Mouse (Mus musculus) MEL (cell line): ENCODE measurements at regions not wholly inside any gene's neighbourhood (a gene's known extent, or its start where the extent isn't known, plus 50 kb on each side); places are given as distances from the start of the nearest gene placed in this dataset.
A peak's percentile ranks its signal among the peaks of the same experiment; 100 is the strongest.

Experiments used
- DNase-seq: peaks from one replicate; pipeline ENCODE4 v3.0.0; 2011; ENCODE audit warnings: low read depth, low spot score
- H3K27ac ChIP-seq: 2 replicates; pipeline ENCODE4 v1.5.1; 2012; ENCODE audit warnings: low read depth, mild to moderate bottlenecking, control low read depth, low read length, moderate library complexity; ENCODE audit not compliant: control insufficient read depth
- H3K27me3 ChIP-seq, 2 experiments: fragments of 150-350 bp in 1 of 2; sonication (generic) in 1 of 2; 2 replicates each; pipeline ENCODE4 v1.6.1; 2012; ENCODE audit warnings: low read length in 2 of 2, mild to moderate bottlenecking in 2 of 2, improper control_type of control experiment in 1 of 2, moderate library complexity in 1 of 2; ENCODE audit not compliant: insufficient read depth in 2 of 2, control insufficient read depth in 1 of 2
- H3K36me3 ChIP-seq, 2 experiments: 2 replicates each; pipeline ENCODE4 v1.6.1; 2012 to 2014; ENCODE audit warnings: low read length in 2 of 2, improper control_type of control experiment in 1 of 2, inconsistent platforms in 1 of 2, mild to moderate bottlenecking in 1 of 2; ENCODE audit not compliant: insufficient read depth in 2 of 2, control insufficient read depth in 1 of 2
- H3K4me1 ChIP-seq, 2 experiments: fragments of 150-350 bp in 1 of 2; sonication (generic) in 1 of 2; 2 replicates each; pipeline ENCODE4 v1.6.1; 2012; ENCODE audit warnings: low read length in 2 of 2, improper control_type of control experiment in 1 of 2, mild to moderate bottlenecking in 1 of 2; ENCODE audit not compliant: insufficient read depth in 2 of 2, control insufficient read depth in 1 of 2
- H3K4me3 ChIP-seq, 2 experiments: fragments of 150-350 bp in 1 of 2; sonication (generic) in 1 of 2; 2 replicates each; pipeline ENCODE4 v1.5.1; 2012; ENCODE audit warnings: low read depth in 2 of 2, low read length in 2 of 2, mild to moderate bottlenecking in 2 of 2, moderate library complexity in 2 of 2, control low read depth in 1 of 2, improper control_type of control experiment in 1 of 2; ENCODE audit not compliant: control insufficient read depth in 1 of 2, insufficient read depth in 1 of 2
- H3K79me2 ChIP-seq: 2 replicates; pipeline ENCODE4 v1.6.1; 2012; ENCODE audit warnings: mild to moderate bottlenecking, low read length, moderate library complexity; ENCODE audit not compliant: control insufficient read depth, poor library complexity, insufficient read depth
- H3K9ac ChIP-seq: 2 replicates; pipeline ENCODE4 v1.6.1; 2012; ENCODE audit warnings: low read depth, mild to moderate bottlenecking, control low read depth, low read length, moderate library complexity; ENCODE audit not compliant: control insufficient read depth, poor library complexity, severe bottlenecking
- H3K9me3 ChIP-seq: fragments of 150-350 bp; sonication (generic); replicated peaks from 2 replicates; pipeline ENCODE4 v1.6.1; 2012; ENCODE audit warnings: mild to moderate bottlenecking, low read length, improper control_type of control experiment, moderate library complexity; ENCODE audit not compliant: insufficient read depth
- BHLHE40 ChIP-seq: IDR thresholded peaks from 2 replicates; pipeline ENCODE4 v1.6.1; 2012; ENCODE audit warnings: low read depth, mild to moderate bottlenecking, inconsistent platforms, low read length, improper control_type of control experiment, borderline replicate concordance
- CTCF ChIP-seq, 3 experiments: IDR thresholded peaks in 2 of 3; conservative IDR thresholded peaks in 1 of 3; 2 replicates each; pipeline ENCODE4 v1.5.1; 2011 to 2012; ENCODE audit warnings: low read length in 3 of 3, low read depth in 2 of 3, mild to moderate bottlenecking in 2 of 3, improper control_type of control experiment in 1 of 3, inconsistent platforms in 1 of 3, mixed read lengths in 1 of 3, moderate library complexity in 1 of 3; ENCODE audit not compliant: control insufficient read depth in 1 of 3, insufficient read depth in 1 of 3, poor library complexity in 1 of 3, severe bottlenecking in 1 of 3
- ELF1 ChIP-seq: IDR thresholded peaks from 2 replicates; pipeline ENCODE4 v1.6.1; 2014; ENCODE audit warnings: low read depth, mild to moderate bottlenecking, inconsistent platforms, low read length, improper control_type of control experiment, moderate library complexity
- EP300 ChIP-seq, 2 experiments: IDR thresholded peaks; 2 replicates each; pipeline ENCODE4 v1.6.1; 2011; ENCODE audit warnings: improper control_type of control experiment in 2 of 2, low read length in 2 of 2, low read depth in 1 of 2, mild to moderate bottlenecking in 1 of 2
- ETS1 ChIP-seq: IDR thresholded peaks from 2 replicates; pipeline ENCODE4 v1.6.1; 2012; ENCODE audit warnings: low read depth, mild to moderate bottlenecking, inconsistent platforms, low read length, improper control_type of control experiment, moderate library complexity
- GABPA ChIP-seq: IDR thresholded peaks from 2 replicates; pipeline ENCODE4 v1.6.1; 2012; ENCODE audit warnings: low read depth, mild to moderate bottlenecking, inconsistent platforms, low read length, improper control_type of control experiment, moderate library complexity
- HCFC1 ChIP-seq: IDR thresholded peaks from 2 replicates; pipeline ENCODE4 v1.6.1; 2012; ENCODE audit warnings: low read depth, mild to moderate bottlenecking, inconsistent platforms, low read length, improper control_type of control experiment, moderate library complexity
- JUND ChIP-seq: IDR thresholded peaks from 2 replicates; pipeline ENCODE4 v1.6.1; 2011; ENCODE audit warnings: low read depth, mild to moderate bottlenecking, improper control_type of control experiment, low read length
- MAFK ChIP-seq: IDR thresholded peaks from 2 replicates; pipeline ENCODE4 v1.6.1; 2011; ENCODE audit warnings: low read depth, mild to moderate bottlenecking, low read length, improper control_type of control experiment, borderline replicate concordance
- MAZ ChIP-seq: IDR thresholded peaks from 2 replicates; pipeline ENCODE4 v1.6.1; 2012; ENCODE audit warnings: low read depth, mild to moderate bottlenecking, inconsistent platforms, low read length, improper control_type of control experiment
- NRF1 ChIP-seq: IDR thresholded peaks from 2 replicates; pipeline ENCODE4 v1.6.1; 2014; ENCODE audit warnings: low read depth, mild to moderate bottlenecking, inconsistent platforms, low read length, improper control_type of control experiment, moderate library complexity; ENCODE audit not compliant: poor library complexity, insufficient read depth, severe bottlenecking
- POLR2AphosphoS2 ChIP-seq: IDR thresholded peaks from 2 replicates; pipeline ENCODE4 v1.6.1; 2011; ENCODE audit warnings: low read length, improper control_type of control experiment
- POLR2AphosphoS5 ChIP-seq: IDR thresholded peaks from 2 replicates; pipeline ENCODE4 v1.6.1; 2012; ENCODE audit warnings: low read depth, borderline replicate concordance, mild to moderate bottlenecking, inconsistent platforms, low read length, moderate library complexity, mixed read lengths
- RAD21 ChIP-seq: IDR thresholded peaks from 2 replicates; pipeline ENCODE4 v1.6.1; 2011; ENCODE audit warnings: mild to moderate bottlenecking, low read depth, low read length, improper control_type of control experiment
- RCOR1 ChIP-seq: IDR thresholded peaks from 2 replicates; pipeline ENCODE4 v1.6.1; 2012; ENCODE audit warnings: low read depth, mild to moderate bottlenecking, inconsistent platforms, low read length, improper control_type of control experiment
- SMC3 ChIP-seq: IDR thresholded peaks from 2 replicates; pipeline ENCODE4 v1.6.1; 2011; ENCODE audit warnings: low read depth, low read length, improper control_type of control experiment
- UBTF ChIP-seq: IDR thresholded peaks from 2 replicates; pipeline ENCODE4 v1.6.1; 2012; ENCODE audit warnings: low read depth, mild to moderate bottlenecking, inconsistent platforms, low read length, improper control_type of control experiment, moderate library complexity, borderline replicate concordance; ENCODE audit not compliant: insufficient read depth
- USF1 ChIP-seq: IDR thresholded peaks from 2 replicates; pipeline ENCODE4 v1.6.1; 2014; ENCODE audit warnings: low read depth, mild to moderate bottlenecking, inconsistent platforms, low read length, improper control_type of control experiment, moderate library complexity
- ZMIZ1 ChIP-seq: IDR thresholded peaks from 2 replicates; pipeline ENCODE4 v1.6.1; 2012; ENCODE audit warnings: low read depth, mild to moderate bottlenecking, inconsistent platforms, low read length, improper control_type of control experiment, moderate library complexity

GRCm38 (mm10) chr2:95494698-95495088 lies 823.3 kb upstream of the Lrrc4c start:
- peak; percentile 36 for DNase-seq
- Histone ChIP-seq H3K4me3 (no peak overlapping the region), H3K4me1 (no peaks in the 10 kb centered on the region), H3K36me3 (no peaks in the 10 kb centered on the region), H3K79me2 (no peaks in the 10 kb centered on the region), H3K9me3 (no peaks in the 10 kb centered on the region)
- no peak for TF ChIP-seq POLR2AphosphoS2
- TF ChIP-seq USF1: no peak
- peak; percentile 36 to 43 (median 37); a peak in 4 of 6 replicates for TF ChIP-seq CTCF (IDR thresholded peaks at IDR 0.05 in 2 of 3, conservative IDR thresholded peaks at IDR 0.05 in 1 of 3; ENCODE audit: control insufficient read depth in 1 of 3, insufficient read depth in 1 of 3, low read depth in 2 of 3, low read length in 3 of 3, poor library complexity in 1 of 3, severe bottlenecking in 1 of 3)
- no peak for TF ChIP-seq HCFC1
- TF ChIP-seq RAD21: peak; percentile 30
- TF ChIP-seq ZMIZ1: no peak
- TF ChIP-seq UBTF: no peak
- peak; percentile 29 for TF ChIP-seq SMC3
- no peak for TF ChIP-seq GABPA
- no peak for TF ChIP-seq NRF1
- TF ChIP-seq, all 39 proteins: peak for 3
- no peak overlapping the region for H3K9ac ChIP-seq
- H3K27ac ChIP-seq: no peak overlapping the region
- no peaks in the 10 kb centered on the region for H3K27me3 ChIP-seq

GRCm38 (mm10) chr2:95511286-95511685 lies 806.7 kb upstream of the Lrrc4c start:
- H3K27ac ChIP-seq: no peak overlapping the region
- H3K9ac ChIP-seq: no peak overlapping the region
- no peak for TF ChIP-seq ETS1
- no peak for TF ChIP-seq RCOR1
- no peak for TF ChIP-seq ELF1
- TF ChIP-seq ZMIZ1: no peak
- TF ChIP-seq EP300 (IDR thresholded peaks at IDR 0.05; ENCODE audit: low read depth in 1 of 2, low read length in 2 of 2): no peak
- TF ChIP-seq SMC3: no peak
- no peak for TF ChIP-seq POLR2AphosphoS2
- TF ChIP-seq MAZ: no peak
- no peak for TF ChIP-seq POLR2AphosphoS5
- TF ChIP-seq MAFK: no peak
- TF ChIP-seq JUND: no peak
- TF ChIP-seq BHLHE40: no peak
- TF ChIP-seq, all 39 proteins: peak for 0
- Histone ChIP-seq H3K79me2 (no peaks in the 10 kb centered on the region), H3K4me3 (no peak overlapping the region), H3K27me3 (no peaks in the 10 kb centered on the region), H3K9me3 (no peaks in the 10 kb centered on the region), H3K4me1 (no peaks in the 10 kb centered on the region), H3K36me3 (no peaks in the 10 kb centered on the region)
- DNase-seq: no peak
